Mouse (Mus musculus) frontal cortex, adult 2 months (tissue): ENCODE measurements around the gene Gng7. TPM values are rescaled to one million over a fixed set of nuclear protein-coding genes. Genes with fewer than 3 reads are reported as not detected.
A peak's percentile ranks its signal among the peaks of the same experiment; 100 is the strongest.

ENCODE experiments used
- DNase-seq, 2 experiments: peaks; one replicate each; pipeline ENCODE4 v3.0.0; 2022; ENCODE audit warnings: low spot score in 1 of 2; ENCODE audit errors: extremely low spot score in 1 of 2
- polyA plus RNA-seq: library from polyadenylated mRNA; depleted of rRNA; stranded (reverse); fragments of >200 nt; gene quantifications from 2 replicates; pipeline ENCODE4 v1.2.3, GENCODE M21; 2012

Gng7 gene
- polyA plus RNA-seq, 1 experiment, result 101 TPM

GRCm38 (mm10) chr10:80931695-80932094 is 83.0 kb downstream of the Gng7 start:
- no peak for DNase-seq

DNA sequence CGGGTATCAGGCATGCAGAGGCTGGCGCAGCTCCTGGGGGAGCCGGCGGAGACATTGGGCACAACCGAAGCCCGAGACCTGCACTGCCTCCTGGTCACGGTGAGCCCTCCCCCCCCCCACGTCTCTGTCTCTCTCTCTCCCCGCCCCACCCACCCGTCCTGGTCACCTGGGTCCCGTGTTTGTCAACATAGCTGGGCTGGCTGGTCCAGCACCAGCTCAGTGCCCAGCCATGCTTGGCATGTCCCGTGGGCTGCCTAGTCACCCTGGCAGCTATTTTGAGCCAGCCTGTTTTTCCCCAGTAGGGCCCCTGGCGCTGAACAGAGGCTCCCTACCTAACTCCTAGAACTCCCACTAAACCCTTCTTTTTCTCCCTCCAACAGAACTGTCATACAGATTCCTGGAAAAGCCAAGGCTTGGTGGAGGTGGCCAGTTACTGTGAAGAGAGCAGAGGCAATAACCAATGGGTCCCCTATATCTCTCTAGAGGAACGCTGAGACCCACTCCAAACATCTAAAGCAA is 83.5 kb downstream of the Gng7 start:
- no peak for DNase-seq

DNA sequence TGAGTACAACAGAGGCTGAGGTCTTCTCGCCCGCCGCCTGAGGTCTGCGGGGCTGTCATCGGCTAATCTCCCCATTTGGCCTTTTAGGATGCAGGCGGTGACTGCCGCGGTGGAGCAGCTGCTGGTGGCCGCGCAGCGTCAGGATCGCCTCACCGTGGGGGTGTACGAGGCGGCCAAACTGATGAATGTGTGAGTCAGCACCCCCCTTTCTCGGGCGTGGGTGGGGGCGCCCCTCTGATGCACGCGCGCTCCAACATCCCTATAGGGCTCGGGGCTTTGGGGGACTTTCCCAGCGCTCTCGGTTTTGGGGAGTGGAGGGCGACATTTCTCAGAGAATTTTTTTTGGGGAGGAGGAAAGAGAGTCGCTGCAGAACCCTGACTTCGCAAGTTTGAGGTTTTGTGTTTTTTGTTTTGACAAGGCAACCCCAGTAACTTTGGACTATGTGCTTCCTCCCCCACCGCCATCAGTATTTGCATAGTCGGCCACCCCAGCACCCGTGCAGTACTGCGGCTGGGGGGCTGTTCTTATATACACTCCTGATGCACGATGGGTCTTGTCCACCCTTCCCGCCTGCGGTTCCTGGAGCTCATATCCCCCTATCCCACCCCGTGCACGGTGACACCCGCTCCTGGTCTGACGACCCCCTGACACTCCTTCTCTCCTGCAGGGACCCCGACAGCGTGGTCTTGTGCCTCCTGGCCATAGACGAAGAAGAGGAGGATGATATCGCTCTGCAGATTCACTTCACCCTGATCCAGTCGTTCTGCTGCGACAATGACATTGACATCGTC is 84.2 kb downstream of the Gng7 start:
- peak in 1 of 2 experiments; percentile 66 for DNase-seq

GRCm38 (mm10) chr10:80929299-80930226 is 85.2 kb downstream of the Gng7 start, which contains the start of gene Gadd45b:
TSS of gene Gadd45b (plus strand) at chr10:80930073.
- DNase-seq, result peak; percentile 97 to 99

DNA sequence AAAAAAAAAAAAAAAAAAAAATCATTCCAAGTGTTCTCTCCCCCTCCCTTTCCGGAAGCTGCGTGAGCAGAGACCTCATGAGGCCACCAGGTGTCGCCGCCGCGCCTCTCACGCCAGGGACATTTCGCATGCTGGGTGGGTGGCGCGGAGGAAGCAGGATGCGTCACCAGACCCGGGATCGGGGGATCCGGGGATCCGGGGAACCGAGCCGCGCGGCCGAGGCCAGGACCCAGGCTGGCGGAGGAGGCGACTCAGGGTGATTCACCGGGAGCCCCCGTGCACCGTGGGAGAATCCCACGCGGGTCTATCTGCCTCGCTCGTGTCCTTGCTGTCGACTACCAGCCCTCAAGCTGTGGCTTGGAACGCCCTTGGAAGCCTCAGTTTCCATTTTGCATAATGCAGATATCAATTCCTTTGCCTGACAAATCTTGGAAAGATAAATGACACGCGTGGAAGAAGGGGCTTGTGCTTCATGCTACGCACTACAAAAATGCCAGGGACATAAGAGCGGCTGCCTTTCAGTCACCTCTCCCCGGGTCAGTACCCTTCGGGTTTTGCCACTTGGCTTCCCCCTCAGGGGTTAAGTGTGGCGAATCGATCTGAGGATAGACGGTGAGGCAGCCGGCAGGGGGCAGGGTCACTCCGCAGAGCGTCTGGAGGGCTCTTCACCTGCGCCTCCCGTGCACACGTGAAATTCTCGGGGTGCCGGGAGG is 86.0 kb downstream of the Gng7 start:
- DNase-seq, result peak; percentile 76 to 97

DNA sequence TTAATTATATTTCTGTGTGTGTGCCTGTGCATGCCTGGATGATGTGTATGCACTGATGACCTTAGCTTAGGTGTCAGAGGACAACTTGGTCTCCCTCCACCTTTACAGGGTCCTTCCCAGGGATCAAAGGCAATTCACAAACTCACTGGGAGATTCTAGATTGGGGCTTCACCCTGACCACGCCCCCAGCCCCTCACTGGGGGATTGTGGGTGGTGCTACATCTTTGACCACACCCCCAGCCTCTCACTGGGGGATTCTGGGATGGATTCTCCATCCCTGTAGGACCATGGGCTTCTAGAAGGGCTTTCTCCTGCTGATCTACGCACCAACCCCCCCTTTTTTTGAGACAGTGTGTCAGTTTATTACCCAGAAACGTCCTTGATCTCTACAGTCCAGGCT is 89.3 kb downstream of the Gng7 start:
- DNase-seq, result no peak

DNA sequence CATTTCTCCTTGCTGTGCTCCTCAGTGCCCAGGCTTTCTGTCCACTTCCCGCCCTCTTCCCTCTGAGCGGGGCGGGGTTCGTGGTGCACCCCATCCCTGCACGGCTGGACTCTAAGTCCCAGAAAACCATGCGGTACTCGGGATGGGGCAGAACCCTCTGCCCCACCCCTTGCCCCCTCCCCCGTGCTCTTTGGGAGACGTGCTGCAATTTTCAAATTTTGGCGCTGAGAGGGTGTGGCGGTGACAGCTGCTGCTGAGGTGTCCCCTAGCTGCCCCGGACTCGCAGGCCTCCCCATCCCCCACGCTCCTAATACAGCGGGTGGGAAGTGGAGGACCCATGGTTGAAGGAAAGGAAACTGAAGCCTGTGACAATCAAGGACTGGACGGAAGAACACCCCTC is 92.8 kb downstream of the Gng7 start:
- DNase-seq, result no peak

DNA sequence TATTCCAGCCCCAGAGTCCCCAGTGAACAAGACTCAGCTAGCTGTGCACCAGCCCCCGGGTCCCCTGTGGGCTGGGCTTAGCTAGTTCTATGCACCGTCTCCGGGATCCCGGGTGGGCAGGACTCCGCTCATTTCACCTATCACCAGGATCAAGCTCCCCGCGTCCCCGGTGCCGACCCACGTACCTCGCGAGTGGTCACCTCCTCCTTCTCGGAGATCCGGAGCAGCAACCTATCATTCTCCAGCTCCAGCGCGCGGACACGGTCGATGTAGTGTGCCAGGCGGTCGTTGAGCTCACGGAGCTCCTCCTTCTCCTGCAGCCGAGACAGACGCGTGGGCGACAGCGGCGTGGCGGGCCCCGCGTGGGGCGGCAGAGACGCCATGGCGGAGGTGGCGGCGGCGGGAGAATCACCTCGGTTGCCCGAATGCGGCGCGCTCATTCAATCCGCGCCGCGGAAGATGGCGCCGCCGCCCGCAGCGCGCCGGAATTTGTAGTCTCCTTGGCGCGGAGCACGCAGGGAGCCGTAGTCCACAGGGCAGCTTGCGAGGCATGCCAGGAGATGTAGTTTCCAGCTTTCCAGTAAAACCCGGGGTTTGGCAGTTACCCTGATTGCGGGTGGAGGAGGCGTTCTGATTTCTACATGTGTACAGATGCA is 96.8 kb downstream of the Gng7 start, which contains the start of gene Lmnb2:
Lmnb2 (minus strand) TSS at position 467 of the 656 bp plus-strand sequence.
- peak; percentile 67 to 89 for DNase-seq

- DNase-seq, result no peak
Measured at GRCm38 (mm10) chr10:80917336-80917778, 97.4 kb downstream of the Gng7 start.

GRCm38 (mm10) chr10:80915736-80916135 is 99.0 kb downstream of the Gng7 start:
- DNase-seq, result no peak

DNA sequence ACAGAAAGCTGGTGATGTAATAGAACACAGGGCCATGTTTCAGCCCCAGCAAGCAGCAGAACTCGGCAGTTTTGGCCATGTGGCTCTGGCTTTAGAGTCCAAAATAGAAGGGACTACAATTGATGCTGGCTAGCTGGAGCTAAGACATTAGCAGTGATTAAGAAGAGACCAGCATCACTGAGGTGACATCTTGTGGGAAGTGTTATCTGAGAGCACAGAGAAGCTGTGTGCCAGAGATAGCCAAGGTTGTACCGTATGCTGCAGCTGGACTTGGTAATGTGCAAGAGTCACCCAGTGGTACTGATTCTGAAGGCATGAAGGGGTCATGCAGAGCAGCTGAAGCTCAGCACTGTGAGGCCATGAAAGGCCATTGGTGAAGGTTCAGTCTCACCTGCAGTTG is 99.5 kb downstream of the Gng7 start:
- DNase-seq, result no peak

GRCm38 (mm10) chr10:80914253-80914656 is 100.5 kb downstream of the Gng7 start:
- no peak for DNase-seq

DNA sequence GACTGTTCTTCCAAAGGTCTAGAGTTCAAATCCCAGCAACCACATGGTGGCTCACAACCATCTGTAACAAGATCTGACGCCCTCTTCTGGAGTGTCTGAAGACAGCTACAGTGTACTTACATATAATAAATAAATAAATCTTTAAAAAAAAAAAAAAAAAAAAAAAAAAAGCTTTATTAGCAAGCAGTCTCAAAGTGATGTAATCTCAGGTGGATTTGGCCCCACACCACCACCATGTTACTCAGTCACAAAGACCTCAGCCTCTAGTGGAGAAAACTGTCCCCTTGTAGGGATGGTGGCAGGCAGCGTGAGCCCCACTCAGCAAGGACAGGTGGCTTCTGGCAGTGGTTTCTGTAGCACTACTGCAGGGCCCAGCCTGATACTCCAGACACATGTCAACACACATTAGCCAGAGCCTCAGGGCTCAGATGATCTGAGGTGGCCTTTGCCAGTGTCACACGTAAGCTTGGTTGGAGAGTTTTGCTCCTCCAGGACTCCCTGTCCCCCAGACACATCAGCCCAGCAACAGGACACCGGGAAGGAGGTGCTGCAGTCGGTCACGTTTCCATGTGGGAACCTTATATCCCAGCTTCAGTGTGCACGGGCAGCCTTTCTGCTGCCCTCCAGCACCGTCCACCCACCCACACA is 101.3 kb downstream of the Gng7 start:
- DNase-seq, result no peak

DNA sequence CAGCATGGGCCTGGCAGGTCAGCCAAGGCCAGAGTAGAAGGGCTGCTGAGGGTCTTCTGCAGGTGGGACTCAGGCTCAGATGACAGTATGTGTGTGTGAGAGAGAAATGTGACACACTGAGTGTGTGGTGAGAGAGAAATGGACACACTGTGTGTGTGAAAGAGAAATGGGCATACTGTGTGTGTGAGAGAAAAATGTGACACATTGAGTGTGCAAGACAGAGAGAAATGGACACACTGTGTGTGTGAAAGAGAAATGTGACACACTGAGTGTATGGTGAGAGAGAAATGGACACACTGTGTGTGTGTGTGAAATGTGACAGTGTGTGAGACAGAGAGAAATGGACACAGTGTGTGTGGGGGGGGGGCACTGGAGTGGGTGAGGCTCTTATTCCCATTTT is 102.9 kb downstream of the Gng7 start:
- DNase-seq, result no peak

DNA sequence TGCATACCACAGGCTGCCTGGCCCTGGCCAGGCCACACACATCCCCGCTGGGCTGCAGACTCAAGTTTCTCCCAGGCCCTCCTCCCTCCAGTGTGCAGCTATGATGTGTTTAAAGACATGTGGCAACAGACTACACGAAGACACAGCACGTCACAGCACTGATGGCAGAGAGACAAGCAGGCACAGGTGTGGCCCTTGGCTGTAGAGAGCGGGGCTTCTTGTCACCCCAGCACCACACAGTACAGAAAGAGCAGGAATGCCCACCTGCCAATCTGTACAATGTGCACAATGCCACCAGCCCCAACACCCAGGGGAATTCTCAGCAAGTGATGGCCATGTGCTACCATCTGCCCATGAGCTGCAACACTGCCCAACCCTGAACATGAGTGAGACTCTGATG is 103.4 kb downstream of the Gng7 start:
- DNase-seq, result no peak

GRCm38 (mm10) chr10:80909375-80910162 is 105.2 kb downstream of the Gng7 start:
- no peak for DNase-seq

DNA sequence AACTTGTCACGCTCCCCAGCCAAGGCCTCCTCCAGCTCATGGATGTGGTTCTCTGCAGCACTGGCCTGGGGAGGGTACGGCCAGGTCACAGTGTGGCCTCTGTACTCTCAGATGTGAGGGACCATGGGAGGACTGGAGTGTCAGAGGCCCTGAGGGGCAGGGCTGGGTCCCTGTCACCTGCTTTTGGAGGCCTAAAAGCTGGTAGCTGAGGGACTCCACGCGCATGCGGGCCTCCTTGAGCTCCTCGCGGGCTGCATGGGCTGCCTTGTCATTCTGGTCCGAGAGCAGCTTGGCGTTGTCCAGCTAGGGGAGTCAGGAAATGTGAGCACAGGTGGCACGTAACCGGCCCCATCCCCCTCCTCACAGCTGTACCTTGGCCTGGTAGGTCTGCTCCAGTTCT is 110.0 kb downstream of the Gng7 start:
- DNase-seq, result no peak

DNA sequence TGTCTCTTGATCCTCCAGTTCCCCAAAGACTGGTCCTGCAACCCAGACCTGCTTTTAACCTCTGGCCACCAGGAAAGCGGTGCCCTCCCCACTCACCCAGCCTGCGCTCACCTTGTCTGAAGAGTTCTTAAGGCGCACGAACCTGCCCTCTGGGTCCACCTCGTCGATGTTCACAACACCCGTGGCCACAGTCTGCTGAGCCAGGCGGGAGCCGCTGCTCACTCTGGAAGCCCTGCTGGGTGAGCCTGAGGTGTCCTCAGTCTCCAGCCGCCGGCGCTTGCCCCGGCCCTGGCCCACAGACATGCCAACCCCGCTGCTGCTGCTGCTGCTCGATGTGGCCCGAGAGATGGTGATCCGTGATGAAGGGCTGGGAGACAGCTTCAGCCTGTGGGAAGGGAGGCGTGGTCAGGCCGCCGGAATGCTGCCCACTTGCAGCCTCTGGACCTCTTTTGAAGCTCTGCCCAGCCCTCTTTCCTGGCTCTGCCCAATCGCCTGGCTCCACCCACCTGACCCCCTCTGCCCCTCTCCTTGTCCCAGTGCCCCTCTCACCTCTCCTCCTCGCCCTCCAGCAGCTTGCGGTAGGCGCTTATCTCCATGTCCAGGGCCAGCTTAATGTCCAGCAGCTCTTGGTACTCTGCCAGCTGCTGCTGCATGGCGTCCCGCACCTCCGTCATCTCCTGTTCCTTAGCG is 110.6 kb downstream of the Gng7 start:
- DNase-seq, result no peak
